Mouse (Mus musculus) testis, adult 2 months (tissue): ENCODE data around the gene C1ra.

ENCODE experiments used
- CTCF ChIP-seq: fragments of 200-500 bp; IDR thresholded peaks from 2 replicates; pipeline ENCODE4 v1.5.1; 2012; ENCODE audit warnings: low read depth, mild to moderate bottlenecking, inconsistent platforms, low read length, moderate library complexity; ENCODE audit not compliant: control insufficient read depth, insufficient read depth, insufficient replicate concordance
- POLR2A ChIP-seq: fragments of 200-500 bp; IDR thresholded peaks from 2 replicates; pipeline ENCODE4 v1.6.1; 2012; ENCODE audit warnings: low read depth, mild to moderate bottlenecking, inconsistent platforms, low read length, moderate library complexity; ENCODE audit not compliant: control insufficient read depth

GRCm38 (mm10) chr6:124506991-124507390 is 5.2 kb upstream of the C1ra start:
- no peak for TF ChIP-seq CTCF
- no peak for TF ChIP-seq POLR2A
